Mouse (Mus musculus) heart, embryonic 15.5 days (tissue): ENCODE measurements around the gene Cela3a. TPM values are rescaled to one million over a fixed set of nuclear protein-coding genes. Genes with fewer than 3 reads are reported as not detected.

ENCODE experiments used
- ATAC-seq: fragments of 200-750 bp; cut with Nextera tagmentation; replicated peaks from 2 replicates; pipeline ENCODE4 v1.8.0; 2017; ENCODE audit warnings: low read depth, moderate TSS enrichment; ENCODE audit not compliant: insufficient number of reproducible peaks, insufficient read depth, low FRiP score
- H3K27ac ChIP-seq: fragments of 300-500 bp; sonication (generic); 2 replicates; pipeline ENCODE4 v1.5.1; 2015; ENCODE audit warnings: mild to moderate bottlenecking, inconsistent platforms
- H3K27me3 ChIP-seq: fragments of 300-500 bp; sonication (generic); 2 replicates; pipeline ENCODE4 v1.6.1; 2015; ENCODE audit warnings: inconsistent platforms
- H3K36me3 ChIP-seq: fragments of 300-500 bp; sonication (generic); 2 replicates; pipeline ENCODE4 v1.6.1; 2015; ENCODE audit warnings: mild to moderate bottlenecking, inconsistent platforms
- H3K4me1 ChIP-seq: fragments of 300-500 bp; sonication (generic); replicated peaks from 2 replicates; pipeline ENCODE4 v1.6.1; 2015; ENCODE audit warnings: inconsistent platforms
- H3K4me2 ChIP-seq: fragments of 300-500 bp; sonication (generic); 2 replicates; pipeline ENCODE4 v1.6.1; 2015; ENCODE audit warnings: inconsistent platforms, mild to moderate bottlenecking, moderate library complexity
- H3K4me3 ChIP-seq: fragments of 300-500 bp; sonication (generic); 2 replicates; pipeline ENCODE4 v1.5.1; 2015; ENCODE audit warnings: mild to moderate bottlenecking, inconsistent platforms
- H3K9ac ChIP-seq: fragments of 300-500 bp; sonication (generic); 2 replicates; pipeline ENCODE4 v1.6.1; 2015; ENCODE audit warnings: mild to moderate bottlenecking, inconsistent platforms
- H3K9me3 ChIP-seq: fragments of 300-500 bp; sonication (generic); replicated peaks from 2 replicates; pipeline ENCODE4 v1.6.1; 2016; ENCODE audit warnings: inconsistent platforms
- WGBS: fragments of 180-500 bp; shearing (Covaris S2); methylation state at CpG from one replicate; pipeline ENCODE4 v1.1.7; 2015; ENCODE audit warnings: mixed read lengths; 5-methylcytosine and 5-hydroxymethylcytosine counted together
- polyA plus RNA-seq: library from polyadenylated mRNA; unstranded; fragments of >200 nt; fragmentation: Nextera tagmentation; extraction: Ambion mirVana; gene quantifications from 2 replicates; pipeline ENCODE4 v1.2.1, GENCODE M21; 2015

Cela3a gene
- polyA plus RNA-seq, 1 experiment from 2014 or later: not detected

GRCm38 (mm10) chr4:137380702-137381605 lies 28.6 kb downstream of the Cela3a start:
- ATAC-seq: no peak
- WGBS: 34% methylated on average over 15 of the region's 16 CpGs
- H3K4me3 ChIP-seq: peak overlapping the region; percentile 20; the same call in 1 of the 2 replicates
- no peaks in the 10 kb centered on the region for H3K36me3 ChIP-seq
- H3K27ac ChIP-seq: peak overlapping the region; percentile 5; the same call in 1 of the 2 replicates
- H3K4me2 ChIP-seq: peak overlapping the region; percentile 50
- no peaks in the 10 kb centered on the region for H3K9me3 ChIP-seq
- H3K27me3 ChIP-seq: no peaks in the 10 kb centered on the region
- peak overlapping the region; percentile 31; the same call in 1 of the 2 replicates for H3K9ac ChIP-seq
- peaks cover 10% of the 10 kb centered on the region for H3K4me1 ChIP-seq

DNA sequence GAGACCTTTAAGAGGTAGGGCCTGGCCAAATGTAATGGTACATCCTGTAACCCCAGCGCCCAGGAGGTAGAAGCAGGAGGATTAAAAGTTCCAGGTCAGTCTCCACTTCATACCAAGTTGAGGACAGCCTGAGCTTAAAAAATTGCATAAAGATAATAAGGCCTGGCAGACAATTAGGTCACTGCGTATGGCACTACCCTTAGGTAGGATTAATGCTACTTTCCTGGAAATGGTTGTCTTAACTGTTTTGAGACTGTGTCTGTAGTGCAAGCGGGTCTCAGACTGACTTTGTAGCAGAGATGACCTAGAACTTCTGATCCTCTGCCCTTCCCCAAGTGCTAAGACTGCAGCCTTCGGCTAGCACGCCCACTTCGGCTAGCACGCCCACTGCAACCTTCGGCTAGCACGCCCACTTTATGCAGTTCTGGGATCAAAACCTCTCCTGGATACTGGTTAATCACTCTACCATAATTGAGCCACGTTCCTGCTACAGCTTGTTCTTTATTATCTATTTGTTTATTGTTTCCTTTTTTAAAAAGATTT lies 29.8 kb downstream of the Cela3a start:
- 90% methylated on average over 10 of the region's 10 CpGs for WGBS
- H3K27ac ChIP-seq: no peak overlapping the region
- H3K4me1 ChIP-seq: peaks cover 16% of the 10 kb centered on the region
- no peak for ATAC-seq
- no peak overlapping the region for H3K4me3 ChIP-seq
- no peaks in the 10 kb centered on the region for H3K27me3 ChIP-seq
- no peaks in the 10 kb centered on the region for H3K36me3 ChIP-seq
- no peak overlapping the region for H3K4me2 ChIP-seq
- no peak overlapping the region for H3K9ac ChIP-seq
- H3K9me3 ChIP-seq: no peaks in the 10 kb centered on the region

GRCm38 (mm10) chr4:137379085-137379484 lies 30.5 kb downstream of the Cela3a start:
- Histone ChIP-seq H3K36me3 (no peaks in the 10 kb centered on the region), H3K9ac (no peak overlapping the region), H3K4me2 (no peak overlapping the region), H3K27ac (no peak overlapping the region), H3K4me1 (peaks cover 16% of the 10 kb centered on the region), H3K4me3 (no peak overlapping the region), H3K9me3 (no peaks in the 10 kb centered on the region), H3K27me3 (no peaks in the 10 kb centered on the region)
- ATAC-seq: no peak
- WGBS: 84% methylated on average over 3 of the region's 3 CpGs

- H3K36me3 ChIP-seq: no peaks in the 10 kb centered on the region
- no peak overlapping the region for H3K4me3 ChIP-seq
- H3K4me1 ChIP-seq: peaks cover 16% of the 10 kb centered on the region
- H3K9ac ChIP-seq: no peak overlapping the region
- WGBS: 78% methylated on average over 4 of the region's 4 CpGs
- H3K4me2 ChIP-seq: no peak overlapping the region
- ATAC-seq: no peak
- no peak overlapping the region for H3K27ac ChIP-seq
- no peaks in the 10 kb centered on the region for H3K9me3 ChIP-seq
- H3K27me3 ChIP-seq: no peaks in the 10 kb centered on the region
Measured at GRCm38 (mm10) chr4:137377526-137378304, 31.9 kb downstream of the Cela3a start.

DNA sequence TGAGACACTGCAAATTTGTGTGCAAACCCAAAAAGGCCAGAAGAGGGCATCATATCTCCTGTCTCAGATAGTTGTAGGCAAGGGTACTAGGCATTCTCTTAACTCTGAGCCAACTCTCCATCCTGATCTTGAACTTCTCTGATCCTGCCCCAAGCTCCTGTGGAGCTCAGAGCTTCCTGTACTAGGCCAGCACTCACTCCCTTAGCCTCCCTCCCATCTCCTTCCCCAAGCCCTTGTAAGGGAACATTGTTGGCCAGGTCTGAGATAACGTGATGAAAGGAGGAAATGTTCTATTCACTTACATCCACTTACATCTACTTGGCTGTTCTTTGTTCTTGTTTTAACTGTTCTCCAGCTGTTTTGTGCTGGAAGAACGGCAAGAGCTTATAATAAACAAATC lies 32.8 kb downstream of the Cela3a start:
- WGBS: 48% methylated on average over 2 of the region's 2 CpGs
- H3K27ac ChIP-seq: no peak overlapping the region
- H3K27me3 ChIP-seq: no peaks in the 10 kb centered on the region
- peaks cover 16% of the 10 kb centered on the region for H3K4me1 ChIP-seq
- ATAC-seq: no peak
- no peak overlapping the region for H3K4me3 ChIP-seq
- H3K9me3 ChIP-seq: no peaks in the 10 kb centered on the region
- no peaks in the 10 kb centered on the region for H3K36me3 ChIP-seq
- H3K4me2 ChIP-seq: no peak overlapping the region
- H3K9ac ChIP-seq: no peak overlapping the region

DNA sequence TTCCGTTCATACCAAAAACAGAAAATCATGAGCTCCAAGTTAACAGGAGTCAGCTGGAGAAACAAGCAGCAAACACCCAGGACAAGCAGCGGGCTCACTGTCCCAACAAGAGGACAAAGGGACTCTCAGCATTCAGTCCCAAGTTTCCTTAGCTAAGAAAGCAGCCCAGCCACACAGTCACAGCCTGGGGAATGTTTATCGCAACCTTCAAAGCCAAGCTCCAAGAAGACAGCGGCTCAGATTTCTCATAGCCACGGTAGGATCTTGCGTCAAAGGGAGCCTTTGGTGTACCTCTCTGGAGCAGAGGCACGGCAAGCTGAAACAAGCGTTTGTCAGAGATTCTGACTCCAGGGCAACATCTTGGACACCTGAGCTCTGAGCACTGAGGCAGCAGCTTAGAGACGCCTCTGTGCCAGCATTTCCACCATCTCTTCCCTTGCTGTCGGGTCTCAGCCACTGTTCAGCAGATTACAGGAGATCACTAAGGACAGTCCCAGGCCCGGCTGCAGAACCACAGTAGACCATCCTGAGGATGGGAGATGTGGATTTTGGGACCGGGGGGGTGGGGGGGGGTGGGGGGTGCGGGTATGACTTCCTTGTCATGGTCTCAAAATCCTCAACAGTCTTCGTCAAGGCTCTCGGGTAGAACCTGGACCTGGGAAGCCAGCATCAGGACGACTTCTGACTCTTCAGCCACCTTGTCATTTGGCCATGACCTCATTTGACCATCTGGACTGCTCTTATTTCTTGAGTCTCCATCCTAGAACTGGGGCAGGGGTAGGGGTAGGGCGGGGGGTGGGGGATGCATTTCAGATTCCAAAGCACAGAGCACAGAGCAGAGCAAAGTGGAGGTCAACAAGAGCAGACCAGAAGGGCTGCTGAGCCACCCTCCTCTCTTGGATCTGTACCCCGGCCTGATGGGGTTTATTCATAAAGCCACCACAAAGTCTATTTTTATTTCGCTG lies 34.0 kb downstream of the Cela3a start:
- Histone ChIP-seq H3K4me3 (no peak overlapping the region), H3K36me3 (no peaks in the 10 kb centered on the region), H3K4me1 (peaks cover 11% of the 10 kb centered on the region), H3K27me3 (no peaks in the 10 kb centered on the region), H3K9ac (0 out of 2 replicates have a peak overlapping the region, but pooled peaks have one; percentile 19), H3K9me3 (no peaks in the 10 kb centered on the region), H3K4me2 (peak overlapping the region; percentile 38), H3K27ac (peak overlapping the region; percentile 53)
- 42% methylated on average over 19 of the region's 19 CpGs for WGBS
- no peak for ATAC-seq

DNA sequence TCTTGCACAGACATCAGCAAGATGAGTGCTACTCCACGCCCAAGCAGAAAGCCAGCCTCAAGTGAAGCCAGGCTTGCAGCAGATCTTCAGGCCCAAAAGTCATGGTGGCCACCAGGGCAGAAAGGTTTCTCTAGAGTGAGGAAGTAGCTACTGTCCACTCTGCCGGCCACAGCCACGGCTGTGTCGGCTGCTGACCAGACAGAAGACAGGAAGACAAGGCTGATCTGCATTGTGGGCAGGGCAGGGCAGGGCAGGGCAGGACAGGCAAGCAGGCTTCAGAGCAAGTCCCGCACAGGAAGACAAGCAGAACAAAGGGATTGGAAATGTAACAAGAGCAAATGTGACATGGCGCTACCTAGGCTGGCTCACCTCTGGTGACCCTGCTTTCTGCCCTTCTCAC lies 35.9 kb downstream of the Cela3a start:
- H3K4me1 ChIP-seq: peaks cover 21% of the 10 kb centered on the region
- no peaks in the 10 kb centered on the region for H3K36me3 ChIP-seq
- H3K27ac ChIP-seq: no peak overlapping the region
- H3K4me2 ChIP-seq: no peak overlapping the region
- H3K9me3 ChIP-seq: no peaks in the 10 kb centered on the region
- no peak overlapping the region for H3K9ac ChIP-seq
- ATAC-seq: no peak
- H3K4me3 ChIP-seq: no peak overlapping the region
- H3K27me3 ChIP-seq: no peaks in the 10 kb centered on the region
- WGBS: 61% methylated on average over 6 of the region's 6 CpGs

DNA sequence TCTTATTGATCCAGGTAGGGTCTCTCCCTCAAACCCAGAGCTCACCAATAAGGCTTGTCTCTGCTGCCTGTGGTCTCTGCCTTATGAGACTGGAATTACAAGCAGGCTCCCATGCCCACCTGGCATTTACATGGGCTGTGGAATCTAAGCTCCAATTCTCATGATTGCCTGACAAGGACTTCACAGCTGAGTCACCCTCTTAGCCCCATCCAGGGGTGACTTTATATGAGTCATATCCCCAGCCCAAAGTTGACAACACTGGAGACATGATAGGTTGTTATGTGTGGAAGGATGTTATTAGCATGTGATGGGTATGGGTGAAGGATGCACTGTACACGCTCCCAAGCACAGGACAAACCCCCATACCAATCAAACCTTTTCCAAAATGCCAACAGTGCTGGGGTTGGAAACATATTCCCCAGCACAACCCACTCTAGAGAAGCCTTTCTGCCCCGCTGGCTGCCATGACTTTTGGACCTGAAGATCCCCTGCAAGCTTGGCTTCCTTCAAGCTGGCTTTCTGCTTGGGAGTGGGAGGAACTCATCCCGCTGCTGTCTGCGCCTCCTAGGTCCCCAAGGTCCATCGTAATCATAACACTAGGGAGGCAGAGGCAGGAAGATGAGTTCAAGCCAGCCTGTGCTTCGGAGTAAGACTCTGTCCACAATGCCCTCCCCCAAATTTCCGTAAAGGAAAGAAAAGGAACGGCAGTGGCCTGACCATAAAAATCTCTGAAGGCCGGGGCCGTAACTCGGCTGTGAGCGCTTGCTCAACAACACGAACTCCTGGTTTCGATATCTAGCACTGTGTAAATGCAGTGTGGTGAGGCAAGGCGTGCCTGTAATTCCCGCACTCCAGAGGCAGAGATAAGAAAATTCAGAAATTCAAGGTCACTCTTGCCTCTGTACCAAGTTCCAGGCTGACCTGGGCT lies 37.7 kb downstream of the Cela3a start:
- Histone ChIP-seq H3K9ac (no peak overlapping the region), H3K36me3 (no peaks in the 10 kb centered on the region), H3K4me1 (peaks cover 33% of the 10 kb centered on the region), H3K9me3 (no peaks in the 10 kb centered on the region), H3K27ac (no peak overlapping the region), H3K4me3 (no peak overlapping the region), H3K4me2 (no peak overlapping the region), H3K27me3 (no peaks in the 10 kb centered on the region)
- 72% methylated on average over 16 of the region's 16 CpGs for WGBS
- ATAC-seq: no peak

DNA sequence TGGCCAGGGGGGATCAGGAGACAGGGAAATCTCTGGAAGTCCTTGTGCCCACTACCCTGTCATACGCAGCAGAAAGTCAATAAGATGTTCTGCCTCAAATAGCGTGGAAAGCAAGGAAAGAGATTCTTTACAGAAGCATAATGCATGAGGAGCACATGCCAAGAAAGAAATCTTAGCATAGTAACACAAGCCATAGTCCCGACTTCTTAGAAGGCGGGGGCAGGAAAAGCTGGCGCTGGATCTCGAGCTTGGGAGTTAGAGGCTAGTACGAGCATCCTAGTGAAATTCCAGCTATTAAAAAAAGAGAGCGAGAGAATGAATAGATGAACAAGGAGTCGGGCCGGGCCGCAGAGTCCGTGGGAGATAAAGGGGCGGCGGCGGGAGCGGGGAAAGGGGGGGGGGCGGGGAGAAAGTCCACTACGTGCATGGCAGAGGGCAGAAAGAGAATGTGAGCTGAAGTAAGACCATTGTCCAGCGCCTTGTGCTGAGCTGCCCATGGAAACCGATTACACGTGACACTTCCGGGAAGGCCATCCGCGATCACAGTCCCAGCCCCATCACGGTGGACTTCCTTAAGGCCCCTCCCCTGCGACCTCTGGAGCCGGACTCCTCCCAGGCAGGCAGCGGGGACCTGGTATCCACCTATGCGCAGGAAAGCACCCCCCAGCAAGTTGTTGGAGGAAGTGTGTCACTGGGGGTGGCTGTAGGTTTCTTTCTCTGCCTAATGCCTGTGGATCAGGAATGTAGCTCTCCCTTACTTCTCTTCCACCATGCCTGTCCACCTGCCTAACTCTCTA lies 39.4 kb downstream of the Cela3a start:
- WGBS: 9% methylated on average over 28 of the region's 29 CpGs
- peak overlapping the region; percentile 51 for H3K4me3 ChIP-seq

More for the DNA sequence above, 39.4 kb downstream of the Cela3a start:
- ATAC-seq: peak; percentile 65
- H3K4me1 ChIP-seq: peaks cover 23% of the 10 kb centered on the region
- peak overlapping the region; percentile 87 for H3K4me2 ChIP-seq
- no peaks in the 10 kb centered on the region for H3K36me3 ChIP-seq
- H3K9ac ChIP-seq: peak overlapping the region; percentile 61
- no peaks in the 10 kb centered on the region for H3K9me3 ChIP-seq
- peak overlapping the region; percentile 61 for H3K27ac ChIP-seq
- H3K27me3 ChIP-seq: no peaks in the 10 kb centered on the region
